Mouse (Mus musculus): ENCODE measurements around the gene Zfp276. TPM values are rescaled to one million over a fixed set of nuclear protein-coding genes. Genes with fewer than 3 reads are reported as not detected.

The Zfp276 gene
- polyA plus RNA-seq, 1 experiment from 2014 or later = 34.3 TPM

DNA sequence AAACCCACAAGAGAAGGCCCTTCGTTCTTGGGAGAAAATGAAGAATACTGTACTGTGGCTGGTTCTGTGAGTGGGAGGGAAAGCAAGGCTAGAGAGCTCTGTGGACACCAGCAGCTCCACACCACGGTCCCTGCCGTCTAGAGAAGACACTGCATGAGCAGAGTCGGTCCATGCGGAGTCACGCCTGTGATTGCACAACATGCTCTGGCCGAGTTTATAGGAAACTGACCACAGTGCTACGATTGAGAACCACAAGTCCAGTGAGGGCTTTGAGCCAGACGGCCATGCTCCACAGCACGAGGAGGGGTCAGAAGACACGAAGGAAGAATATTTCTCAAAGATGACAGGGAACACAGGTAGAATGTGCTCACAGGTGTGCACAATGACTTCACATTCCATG lies 44.3 kb downstream of the Zfp276 start:
- Histone ChIP-seq H3K27me3 (no peaks in the 10 kb centered on the region), H3K36me3 (peaks cover 32% of the 10 kb centered on the region), H3K4me3 (no peak overlapping the region), H3K4me2 (replicated peaks) (no peak overlapping the region), H3K27ac (no peak overlapping the region), H3K9ac (no peak overlapping the region), H3K4me1 (no peaks in the 10 kb centered on the region), H3K9me3 (no peaks in the 10 kb centered on the region)
- ATAC-seq (ENCODE audit: insufficient number of reproducible peaks, insufficient read depth, low FRiP score, low TSS enrichment) = no peak
- 91% methylated on average over 11 of the region's 11 CpGs for WGBS

DNA sequence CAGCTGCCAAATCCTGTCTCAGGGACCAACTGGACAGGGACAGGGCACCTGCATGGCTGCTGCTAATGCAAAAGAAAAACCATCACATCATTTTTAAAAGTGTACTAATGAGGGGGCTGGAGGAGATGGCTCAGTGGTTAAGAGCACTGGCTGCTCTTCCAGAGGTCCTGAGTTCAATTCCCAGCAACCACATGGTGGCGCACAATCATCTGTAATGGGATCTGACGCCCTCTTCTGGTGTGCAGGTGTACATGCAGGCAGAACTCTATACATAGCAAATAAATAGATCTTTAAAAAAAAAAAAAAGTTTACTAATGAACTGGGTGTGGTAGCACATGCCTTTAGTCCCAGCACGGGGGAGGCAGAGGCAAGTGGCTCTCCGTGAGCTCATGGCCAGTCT lies 54.7 kb downstream of the Zfp276 start:
- Histone ChIP-seq H3K9me3 (no peaks in the 10 kb centered on the region), H3K9ac (no peak overlapping the region), H3K27me3 (no peaks in the 10 kb centered on the region), H3K4me2 (replicated peaks) (no peak overlapping the region), H3K27ac (no peak overlapping the region), H3K4me1 (no peaks in the 10 kb centered on the region), H3K4me3 (no peak overlapping the region), H3K36me3 (peaks cover 46% of the 10 kb centered on the region)
- 75% methylated on average over 4 of the region's 4 CpGs for WGBS
- no peak for ATAC-seq (ENCODE audit: insufficient number of reproducible peaks, insufficient read depth, low FRiP score, low TSS enrichment)

DNA sequence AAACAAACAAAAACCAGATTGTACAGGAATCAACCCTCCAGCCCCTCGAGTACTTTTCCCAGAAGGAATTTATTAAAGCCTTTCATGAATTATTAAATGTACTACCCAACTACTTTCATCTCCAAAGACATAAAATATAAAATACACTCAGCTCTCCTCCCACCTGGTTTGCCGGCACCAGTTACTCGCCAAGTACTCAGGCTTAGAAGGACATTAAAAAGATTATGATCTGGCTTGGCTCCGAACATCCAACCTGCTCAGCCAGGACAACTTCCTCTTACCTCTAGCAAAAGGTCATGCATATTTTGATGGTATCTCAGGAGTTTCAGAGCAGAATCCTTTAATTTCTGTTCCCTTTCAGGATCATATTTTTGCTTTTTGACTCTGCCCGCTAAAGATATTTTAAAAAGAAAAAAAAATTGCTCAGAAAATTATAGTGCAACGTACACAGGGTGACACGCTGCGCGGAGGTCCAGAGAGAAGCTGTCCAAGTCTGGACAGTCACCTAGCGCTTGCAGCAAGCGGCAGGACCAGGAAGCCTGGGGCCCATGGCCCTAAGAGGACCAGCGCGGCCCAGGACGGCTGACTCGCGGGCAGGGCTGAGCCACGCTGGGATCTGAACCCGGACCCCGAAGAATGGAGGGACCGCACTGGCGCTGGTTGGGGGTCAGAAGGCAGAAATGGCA lies 63.9 kb downstream of the Zfp276 start:
- Histone ChIP-seq H3K4me1 (peaks cover 9% of the 10 kb centered on the region), H3K36me3 (no peaks in the 10 kb centered on the region; the same call in 1 of the 2 replicates), H3K9ac (peak overlapping the region; percentile 69), H3K27ac (no peak overlapping the region), H3K9me3 (no peaks in the 10 kb centered on the region), H3K4me2 (replicated peaks) (peak overlapping the region; percentile 81), H3K27me3 (no peaks in the 10 kb centered on the region), H3K4me3 (peak overlapping the region; percentile 48)
- 6% methylated on average over 21 of the region's 21 CpGs for WGBS
- peak; percentile 69 for ATAC-seq (ENCODE audit: insufficient number of reproducible peaks, insufficient read depth, low FRiP score, low TSS enrichment)

DNA sequence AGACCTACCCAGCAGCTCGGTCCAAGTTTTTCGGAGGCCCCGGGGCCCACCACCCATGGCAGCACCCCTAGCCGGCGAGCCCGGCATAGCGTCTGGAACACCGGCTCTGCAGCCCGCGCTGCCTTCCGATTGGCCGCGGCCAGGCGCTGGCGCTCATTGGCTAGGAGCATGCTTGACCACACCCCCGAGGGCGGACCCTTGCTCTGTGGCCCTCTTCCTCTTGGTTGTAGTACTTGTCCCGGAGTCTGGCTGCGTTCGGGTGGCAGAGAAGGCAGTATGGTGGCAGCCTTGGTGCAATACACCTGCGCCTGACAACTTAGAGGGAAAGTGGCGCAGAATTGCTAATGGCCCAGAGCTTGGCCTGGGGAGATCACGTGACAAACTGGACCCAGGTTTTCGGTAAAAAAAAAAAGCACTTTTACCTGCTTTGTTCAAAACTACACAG lies 64.5 kb downstream of the Zfp276 start, which contains the start of gene Fanca:
TSS of gene Fanca (minus strand) at position 110 of the 445 bp plus-strand sequence.
- under 1% methylated on average over 24 of the region's 24 CpGs for WGBS
- H3K27ac ChIP-seq = no peak within 1 kb of the TSS
- ATAC-seq (ENCODE audit: insufficient number of reproducible peaks, insufficient read depth, low FRiP score, low TSS enrichment) = peak; percentile 98
- H3K4me3 ChIP-seq = peak within 1 kb of the TSS; percentile 48
- H3K9me3 ChIP-seq = no peaks in the 10 kb centered on the region
- H3K36me3 ChIP-seq = no peaks in the 10 kb centered on the region; the same call in 1 of the 2 replicates
- no peaks in the 10 kb centered on the region for H3K27me3 ChIP-seq
- H3K4me1 ChIP-seq = peaks cover 9% of the 10 kb centered on the region
- H3K9ac ChIP-seq = peak within 1 kb of the TSS; percentile 69
- H3K4me2 ChIP-seq (replicated peaks) = peak within 1 kb of the TSS; percentile 81

Other genes starting within 250 kb of the Zfp276 start
- 73.1 and 102 TPM in 2 replicates for gene Ankrd11, start 211.9 kb upstream of the Zfp276 start, polyA plus RNA-seq (2016; fragmentation: Nextera tagmentation; extraction: Ambion mirVana)
- gene Spg7, start 191.3 kb upstream of the Zfp276 start, polyA plus RNA-seq (2016; fragmentation: Nextera tagmentation; extraction: Ambion mirVana) = 55.5 and 58.2 TPM in 2 replicates
- 1,455 and 1,462 TPM in 2 replicates for gene Rpl13, start 151.8 kb upstream of the Zfp276 start, polyA plus RNA-seq (2016; fragmentation: Nextera tagmentation; extraction: Ambion mirVana)
- 0.59 and 1.4 TPM in 2 replicates for gene Cpne7, start 136.8 kb upstream of the Zfp276 start, polyA plus RNA-seq (2016; fragmentation: Nextera tagmentation; extraction: Ambion mirVana)
- gene Sult5a1, start 95.9 kb upstream of the Zfp276 start, polyA plus RNA-seq (2016; fragmentation: Nextera tagmentation; extraction: Ambion mirVana) = 19.2 and 24.1 TPM in 2 replicates
- gene Dpep1, start 68.0 kb upstream of the Zfp276 start, polyA plus RNA-seq (2016; fragmentation: Nextera tagmentation; extraction: Ambion mirVana) = 1.6 and 2.3 TPM in 2 replicates
- 142 and 152 TPM in 2 replicates for gene Chmp1a, start 41.4 kb upstream of the Zfp276 start, polyA plus RNA-seq (2016; fragmentation: Nextera tagmentation; extraction: Ambion mirVana)
- 5.9 and 7.0 TPM in 2 replicates for gene Spata33, start 41.4 kb upstream of the Zfp276 start, polyA plus RNA-seq (2016; fragmentation: Nextera tagmentation; extraction: Ambion mirVana)
- gene Cdk10, start 29.4 kb upstream of the Zfp276 start, polyA plus RNA-seq (2016; fragmentation: Nextera tagmentation; extraction: Ambion mirVana) = 38.5 and 40.6 TPM in 2 replicates
- 2.9 and 3.3 TPM in 2 replicates for gene Spata2l, start 18.0 kb upstream of the Zfp276 start, polyA plus RNA-seq (2016; fragmentation: Nextera tagmentation; extraction: Ambion mirVana)
- gene Vps9d1, start 153 bp downstream of the Zfp276 start, polyA plus RNA-seq (2016; fragmentation: Nextera tagmentation; extraction: Ambion mirVana) = 35.1 and 37.2 TPM in 2 replicates
- 31.9 and 34.0 TPM in 2 replicates for gene Fanca, start 64.4 kb downstream of the Zfp276 start, polyA plus RNA-seq (2016; fragmentation: Nextera tagmentation; extraction: Ambion mirVana)
- gene Spire2, start 78.5 kb downstream of the Zfp276 start, polyA plus RNA-seq (2016; fragmentation: Nextera tagmentation; extraction: Ambion mirVana) = 5.1 and 6.3 TPM in 2 replicates
- gene Tcf25, start 119.6 kb downstream of the Zfp276 start, polyA plus RNA-seq (2016; fragmentation: Nextera tagmentation; extraction: Ambion mirVana) = 172 and 186 TPM in 2 replicates
- 0.15 and 0.17 TPM in 2 replicates for gene Mc1r, start 152.9 kb downstream of the Zfp276 start, polyA plus RNA-seq (2016; fragmentation: Nextera tagmentation; extraction: Ambion mirVana)
- 147 and 201 TPM in 2 replicates for gene Tubb3, start 157.2 kb downstream of the Zfp276 start, polyA plus RNA-seq (2016; fragmentation: Nextera tagmentation; extraction: Ambion mirVana)
- 42.2 and 42.7 TPM in 2 replicates for gene Def8, start 169.3 kb downstream of the Zfp276 start, polyA plus RNA-seq (2016; fragmentation: Nextera tagmentation; extraction: Ambion mirVana)
- gene Afg3l1, start 223.7 kb downstream of the Zfp276 start, polyA plus RNA-seq (2016; fragmentation: Nextera tagmentation; extraction: Ambion mirVana) = 62.1 and 66.6 TPM in 2 replicates